Mouse (Mus musculus): ENCODE results near the gene Tob2. TPM values are rescaled to one million over a fixed set of nuclear protein-coding genes. Genes with fewer than 3 reads are reported as not detected.

Gene Tob2
- polyA plus RNA-seq, 1 experiment from 2014 or later: 14.3 TPM

DNA sequence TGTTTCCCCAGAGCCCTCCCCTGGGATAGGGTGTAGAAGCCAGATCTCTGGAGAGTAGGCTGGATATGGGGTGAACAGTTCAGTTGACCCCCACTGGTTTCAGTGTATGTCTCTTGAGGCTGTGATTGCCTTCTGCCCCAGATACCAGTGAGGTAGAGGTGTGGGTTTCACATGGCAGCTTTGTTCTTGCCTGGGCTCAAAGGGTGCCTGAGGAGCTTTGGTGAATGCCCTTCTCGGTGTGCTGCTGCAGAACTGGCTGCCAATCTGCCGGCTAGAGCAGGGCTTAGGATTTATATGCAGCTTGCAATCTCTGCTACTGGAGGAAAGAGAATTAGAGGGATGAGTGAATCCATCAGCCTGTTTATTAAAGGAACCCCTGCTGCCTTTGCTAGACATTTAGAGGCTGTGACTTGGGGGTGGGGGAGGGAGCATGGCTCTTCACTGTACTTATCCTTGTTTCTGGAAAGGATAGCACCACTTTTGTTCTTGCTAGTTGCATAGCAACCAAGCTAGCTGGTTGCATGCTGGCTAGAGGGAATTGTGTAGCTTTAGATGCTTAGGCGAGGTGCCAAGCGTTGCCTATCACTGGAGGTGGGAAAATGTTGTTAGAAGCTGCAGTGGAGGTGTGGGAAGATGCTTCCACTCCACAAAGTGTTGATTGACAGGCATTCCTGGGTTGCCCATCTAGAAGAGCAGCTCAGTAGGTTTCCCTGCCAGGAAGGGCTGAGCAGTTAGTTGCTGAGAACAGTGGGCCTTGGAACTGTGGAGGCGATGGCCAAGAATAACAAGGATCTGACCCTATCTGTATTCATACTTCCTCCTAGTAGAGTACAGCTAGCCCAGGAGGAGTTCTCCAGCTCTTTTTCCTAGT lies 21.2 kb upstream of the Tob2 start:
- Histone ChIP-seq H3K36me3 (ENCODE audit: inconsistent target) (no peaks in the 10 kb centered on the region), H3K27ac (no peak overlapping the region), H3K4me3 (ENCODE audit: inconsistent target) (no peak overlapping the region), H3K79me2 (ENCODE audit: inconsistent target) (peaks cover 100% of the 10 kb centered on the region)
- 98% methylated on average over 5 of the region's 5 CpGs for WGBS (ENCODE audit: missing documents)

DNA sequence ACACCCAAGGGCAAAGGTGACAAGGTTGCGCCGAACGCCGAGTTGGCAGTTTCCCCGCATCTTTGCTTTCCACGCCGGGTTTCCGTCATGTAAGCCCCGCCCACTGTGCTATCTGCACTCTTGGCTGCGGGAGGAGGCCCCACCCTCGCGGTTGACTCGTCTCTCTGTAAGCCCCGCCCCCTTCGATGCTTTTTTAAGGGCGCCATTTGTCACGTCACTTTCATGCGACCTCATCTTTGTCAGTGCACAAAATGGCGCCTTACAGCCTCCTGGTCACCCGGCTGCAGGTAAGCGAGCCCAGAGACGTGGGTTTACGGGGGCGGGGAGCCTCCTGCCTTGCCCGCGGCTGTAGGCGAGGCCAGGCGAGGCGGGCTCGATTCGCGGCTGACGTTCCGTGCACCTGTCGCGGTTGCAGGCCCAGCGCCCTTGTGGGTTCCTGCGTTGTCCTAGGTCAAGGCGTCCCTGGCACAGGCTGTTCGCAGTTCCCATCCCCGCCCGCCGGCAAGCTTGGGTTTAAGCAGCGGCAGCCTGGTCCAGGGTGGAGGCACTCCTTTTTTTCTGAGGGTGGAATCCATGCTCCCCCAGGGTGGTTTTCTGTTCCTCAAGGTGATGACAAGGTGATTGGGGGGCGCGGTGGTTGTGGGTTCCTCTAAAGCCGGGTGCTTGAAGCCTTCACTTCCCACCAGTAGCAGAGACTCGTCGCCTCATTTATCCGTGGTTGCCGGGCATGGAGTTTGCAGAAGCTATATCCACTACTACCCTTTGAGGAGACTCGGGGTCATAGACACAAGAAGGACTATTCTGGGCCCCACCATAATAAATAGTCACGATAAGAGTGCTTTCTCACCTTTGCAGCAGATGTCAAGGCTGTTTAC lies 13.9 kb upstream of the Tob2 start, which contains the start of gene Aco2:
Aco2 (plus strand) TSS at position 48 of the 875 bp plus-strand sequence.
- Histone ChIP-seq H3K36me3 (ENCODE audit: inconsistent target) (peaks cover 32% of the 10 kb centered on the region), H3K27ac (peak within 1 kb of the TSS; percentile 97), H3K79me2 (ENCODE audit: inconsistent target) (peaks cover 92% of the 10 kb centered on the region), H3K4me3 (ENCODE audit: inconsistent target) (peak within 1 kb of the TSS; percentile 98)
- WGBS (ENCODE audit: missing documents): under 1% methylated on average over 44 of the region's 53 CpGs

DNA sequence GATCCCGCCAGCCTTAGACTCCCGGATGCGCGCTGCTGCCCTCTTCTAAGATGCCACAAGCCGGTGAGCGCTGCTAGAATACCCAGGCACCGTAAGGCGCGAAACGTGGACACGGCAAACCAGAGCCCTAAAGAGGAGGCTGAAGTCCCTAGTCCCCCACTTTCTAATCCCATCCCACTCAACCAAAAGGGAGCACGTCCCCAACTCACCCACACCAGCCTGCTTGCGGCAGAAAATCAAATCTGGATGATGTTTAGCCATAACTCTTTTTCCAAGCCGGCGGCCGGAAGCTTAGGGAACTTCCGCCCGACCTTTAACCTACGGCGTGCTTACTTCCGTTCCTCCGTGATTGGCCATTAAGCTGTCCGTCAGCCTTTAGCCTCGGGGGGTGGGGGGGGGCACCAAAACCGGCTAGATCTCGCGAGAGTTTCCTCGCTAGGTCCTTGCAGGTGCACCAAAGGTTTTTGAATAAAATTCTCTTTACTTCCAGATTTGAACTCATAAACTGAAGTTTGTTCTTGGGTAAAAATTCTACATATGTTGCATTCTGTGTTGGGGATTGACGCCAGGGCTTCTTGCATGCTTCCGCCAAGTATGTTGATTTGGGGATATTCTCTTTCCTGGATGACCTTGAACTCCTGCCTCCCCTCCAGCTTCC lies 13.1 kb upstream of the Tob2 start, which contains the start of gene Phf5a:
Phf5a (minus strand) TSS at position 308 of the 658 bp plus-strand sequence.
- Histone ChIP-seq H3K79me2 (ENCODE audit: inconsistent target) (peaks cover 85% of the 10 kb centered on the region), H3K36me3 (ENCODE audit: inconsistent target) (peaks cover 40% of the 10 kb centered on the region), H3K27ac (peak within 1 kb of the TSS; percentile 97), H3K4me3 (ENCODE audit: inconsistent target) (peak within 1 kb of the TSS; percentile 98)
- under 1% methylated on average over 30 of the region's 30 CpGs for WGBS (ENCODE audit: missing documents)

DNA sequence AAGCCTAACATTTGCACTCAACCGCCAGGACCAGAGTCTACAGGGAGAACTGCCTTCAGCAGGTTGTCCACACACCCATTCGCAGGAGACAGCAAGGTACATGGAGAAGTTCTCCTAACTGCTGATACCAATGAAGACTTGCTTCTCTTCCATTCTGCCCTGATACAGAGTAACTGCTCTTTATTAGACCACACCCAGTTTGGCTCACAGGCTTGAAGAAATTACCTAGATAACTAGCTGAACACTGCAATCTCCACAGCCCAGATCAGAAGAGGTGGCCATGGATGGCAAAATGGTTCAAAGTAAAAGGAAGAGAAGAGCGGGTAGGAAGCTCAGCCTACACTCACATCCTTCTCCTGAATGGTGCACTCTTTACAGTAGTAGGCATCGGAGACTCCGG lies 11.4 kb upstream of the Tob2 start:
- 94% methylated on average over 5 of the region's 5 CpGs for WGBS (ENCODE audit: missing documents)
- no peak overlapping the region for H3K4me3 ChIP-seq (ENCODE audit: inconsistent target)
- peaks cover 56% of the 10 kb centered on the region for H3K36me3 ChIP-seq (ENCODE audit: inconsistent target)
- no peak overlapping the region for H3K27ac ChIP-seq
- peaks cover 67% of the 10 kb centered on the region for H3K79me2 ChIP-seq (ENCODE audit: inconsistent target)

DNA sequence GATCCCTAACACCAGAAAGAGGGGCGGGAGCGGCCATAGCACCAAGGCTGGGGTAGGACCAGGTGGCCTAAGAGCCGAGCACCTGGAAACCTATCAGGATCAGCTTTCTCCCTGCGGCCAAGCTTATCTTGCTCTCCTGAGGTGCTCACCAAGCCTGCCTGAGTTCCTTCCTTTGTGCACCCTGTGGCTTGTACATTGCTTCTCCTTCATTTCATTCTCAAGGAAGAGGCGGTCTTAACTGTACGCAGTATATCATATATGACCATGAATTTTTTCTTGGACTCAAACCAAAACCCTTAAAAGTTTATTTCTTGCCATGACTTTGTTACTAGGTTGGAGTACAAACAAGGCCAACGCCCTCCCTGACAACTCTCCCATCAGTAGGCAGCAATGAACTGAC lies 5.6 kb upstream of the Tob2 start:
- WGBS (ENCODE audit: missing documents): 98% methylated on average over 7 of the region's 7 CpGs
- Histone ChIP-seq H3K4me3 (ENCODE audit: inconsistent target) (no peak overlapping the region), H3K27ac (no peak overlapping the region), H3K36me3 (ENCODE audit: inconsistent target) (peaks cover 45% of the 10 kb centered on the region), H3K79me2 (ENCODE audit: inconsistent target) (peaks cover 16% of the 10 kb centered on the region; the same call in 1 of the 2 replicates)

DNA sequence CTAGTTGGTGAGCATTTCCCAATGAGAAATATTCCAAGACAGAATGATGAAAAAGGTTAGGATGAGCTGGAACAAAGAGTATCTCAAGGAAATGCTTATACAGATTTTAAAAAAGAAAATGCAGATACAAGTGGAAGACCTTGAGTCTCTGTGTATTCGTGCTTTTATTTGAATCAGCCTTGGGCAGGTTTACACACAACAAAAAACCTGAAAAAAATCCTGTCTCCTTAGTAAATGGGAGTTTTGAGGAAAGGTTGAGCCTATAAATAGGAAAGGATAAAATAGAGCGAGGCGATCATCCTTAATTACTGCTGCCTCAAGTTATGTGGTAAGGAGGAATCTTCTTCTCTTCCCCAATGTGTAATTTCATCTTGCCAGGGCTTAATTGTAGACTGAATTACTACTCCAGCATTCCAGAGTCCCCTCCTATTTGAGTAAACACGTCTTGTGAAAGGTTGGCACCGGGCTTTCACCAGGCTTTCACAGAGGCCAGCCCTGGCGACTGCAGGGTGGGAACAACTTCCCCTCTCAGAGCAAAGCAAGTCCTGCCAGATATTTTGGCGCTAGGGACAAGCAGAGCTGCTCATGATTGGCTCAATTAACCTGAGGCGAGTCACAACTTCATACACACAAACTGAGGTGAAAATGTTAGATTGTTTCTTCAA lies 2.0 kb upstream of the Tob2 start:
- peak overlapping the region; percentile 52 for H3K27ac ChIP-seq
- H3K36me3 ChIP-seq (ENCODE audit: inconsistent target): peaks cover 9% of the 10 kb centered on the region
- peaks cover 27% of the 10 kb centered on the region for H3K79me2 ChIP-seq (ENCODE audit: inconsistent target)
- WGBS (ENCODE audit: missing documents): 23% methylated on average over 8 of the region's 8 CpGs
- peak overlapping the region; percentile 93; the same call in 1 of the 2 replicates for H3K4me3 ChIP-seq (ENCODE audit: inconsistent target)

DNA sequence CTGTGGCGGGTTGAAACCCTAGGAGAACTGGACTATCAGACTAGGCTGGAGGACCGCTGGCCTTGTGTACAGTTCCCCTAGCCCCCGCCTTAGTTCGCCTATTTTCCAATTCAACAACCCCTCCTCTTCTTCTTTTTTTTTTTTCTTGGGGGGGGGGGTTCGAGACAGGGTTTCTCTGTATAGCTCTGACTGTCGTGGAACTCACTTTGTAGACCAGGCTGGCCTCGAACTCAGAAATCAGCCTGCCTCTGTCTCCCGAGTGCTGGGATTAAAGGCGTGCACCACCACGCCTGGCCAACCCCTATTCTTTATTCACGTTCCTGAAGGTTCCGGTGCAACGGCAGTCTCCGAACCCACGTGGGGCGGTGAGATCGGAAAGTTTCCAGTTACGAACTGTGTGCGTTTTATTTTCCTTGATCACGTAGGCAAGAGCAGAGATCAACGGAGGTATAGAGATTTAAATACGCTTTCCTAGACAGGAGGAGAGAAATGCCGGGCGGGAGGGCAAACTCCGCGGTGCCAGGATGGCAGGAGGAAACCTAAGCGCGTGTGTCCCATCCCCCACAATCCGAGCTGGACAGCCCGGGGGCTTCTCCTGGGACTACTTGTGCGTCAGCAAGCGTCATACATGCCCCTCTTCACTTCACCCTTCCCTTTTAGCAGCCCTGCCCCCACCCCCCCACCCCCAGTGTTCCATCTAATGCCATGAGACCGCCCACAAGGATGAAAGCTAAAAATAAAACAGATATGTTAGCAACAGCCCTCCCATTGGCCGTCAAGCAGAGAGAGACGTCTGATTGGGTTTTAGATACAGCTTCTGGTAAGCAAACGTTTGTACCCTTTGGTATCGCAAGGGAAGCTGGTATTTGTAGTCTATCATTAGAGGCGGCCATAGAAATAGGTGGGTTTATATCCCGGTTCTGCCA lies 997 bp upstream of the Tob2 start:
- peaks cover 6% of the 10 kb centered on the region; the same call in 1 of the 2 replicates for H3K36me3 ChIP-seq (ENCODE audit: inconsistent target)
- H3K27ac ChIP-seq: peak overlapping the region; percentile 93
- H3K4me3 ChIP-seq (ENCODE audit: inconsistent target): peak overlapping the region; percentile 93
- under 1% methylated on average over 38 of the region's 39 CpGs for WGBS (ENCODE audit: missing documents)
- peaks cover 37% of the 10 kb centered on the region for H3K79me2 ChIP-seq (ENCODE audit: inconsistent target)

DNA sequence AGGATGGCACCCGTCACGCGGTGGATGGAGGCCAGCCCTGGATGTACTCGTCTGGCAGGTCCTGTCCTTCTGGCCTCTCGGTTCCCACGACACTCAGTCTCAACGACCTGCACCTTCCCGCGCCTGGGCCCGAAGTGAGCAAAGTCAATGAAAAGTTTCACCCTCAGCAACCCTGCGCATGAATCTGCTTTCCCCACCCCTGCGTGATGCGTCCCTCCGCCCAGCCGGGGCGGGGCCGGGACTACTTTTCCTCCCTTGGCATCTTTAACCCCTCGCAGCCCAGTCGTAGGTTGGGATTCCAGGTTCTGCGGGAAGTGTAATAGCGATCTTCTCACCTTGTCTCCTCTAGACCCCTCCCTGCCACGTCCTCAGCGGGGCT lies 469 bp downstream of the Tob2 start:
- H3K4me3 ChIP-seq (ENCODE audit: inconsistent target): peak overlapping the region; percentile 93
- peaks cover 52% of the 10 kb centered on the region for H3K79me2 ChIP-seq (ENCODE audit: inconsistent target)
- 0% methylated on average over 23 of the region's 23 CpGs for WGBS (ENCODE audit: missing documents)
- H3K36me3 ChIP-seq (ENCODE audit: inconsistent target): peaks cover 15% of the 10 kb centered on the region; the same call in 1 of the 2 replicates
- peak overlapping the region; percentile 93 for H3K27ac ChIP-seq

DNA sequence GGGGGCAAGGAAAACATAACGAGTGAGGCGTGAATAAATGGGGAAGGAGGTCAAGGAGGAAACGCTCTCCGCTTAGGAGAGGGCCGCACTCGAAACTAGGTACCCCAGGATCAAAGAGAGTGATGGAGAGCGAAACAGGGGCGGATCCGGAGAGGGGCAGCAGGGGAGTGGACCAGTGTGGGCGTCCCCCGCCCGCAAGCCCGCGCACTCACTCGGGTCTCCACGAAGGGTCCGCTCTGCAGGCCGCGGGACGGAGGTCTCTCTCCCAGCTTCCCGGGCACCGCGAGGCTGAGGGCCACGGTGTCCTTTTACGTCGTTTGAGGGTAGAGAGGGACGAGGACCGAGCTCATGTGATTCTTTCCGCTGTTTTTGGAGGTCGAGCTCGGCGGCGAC lies 876 bp downstream of the Tob2 start:
- peaks cover 56% of the 10 kb centered on the region for H3K79me2 ChIP-seq (ENCODE audit: inconsistent target)
- peak overlapping the region; percentile 93 for H3K4me3 ChIP-seq (ENCODE audit: inconsistent target)
- WGBS (ENCODE audit: missing documents): 2% methylated on average over 33 of the region's 33 CpGs
- H3K36me3 ChIP-seq (ENCODE audit: inconsistent target): peaks cover 15% of the 10 kb centered on the region; the same call in 1 of the 2 replicates
- H3K27ac ChIP-seq: peak overlapping the region; percentile 93

DNA sequence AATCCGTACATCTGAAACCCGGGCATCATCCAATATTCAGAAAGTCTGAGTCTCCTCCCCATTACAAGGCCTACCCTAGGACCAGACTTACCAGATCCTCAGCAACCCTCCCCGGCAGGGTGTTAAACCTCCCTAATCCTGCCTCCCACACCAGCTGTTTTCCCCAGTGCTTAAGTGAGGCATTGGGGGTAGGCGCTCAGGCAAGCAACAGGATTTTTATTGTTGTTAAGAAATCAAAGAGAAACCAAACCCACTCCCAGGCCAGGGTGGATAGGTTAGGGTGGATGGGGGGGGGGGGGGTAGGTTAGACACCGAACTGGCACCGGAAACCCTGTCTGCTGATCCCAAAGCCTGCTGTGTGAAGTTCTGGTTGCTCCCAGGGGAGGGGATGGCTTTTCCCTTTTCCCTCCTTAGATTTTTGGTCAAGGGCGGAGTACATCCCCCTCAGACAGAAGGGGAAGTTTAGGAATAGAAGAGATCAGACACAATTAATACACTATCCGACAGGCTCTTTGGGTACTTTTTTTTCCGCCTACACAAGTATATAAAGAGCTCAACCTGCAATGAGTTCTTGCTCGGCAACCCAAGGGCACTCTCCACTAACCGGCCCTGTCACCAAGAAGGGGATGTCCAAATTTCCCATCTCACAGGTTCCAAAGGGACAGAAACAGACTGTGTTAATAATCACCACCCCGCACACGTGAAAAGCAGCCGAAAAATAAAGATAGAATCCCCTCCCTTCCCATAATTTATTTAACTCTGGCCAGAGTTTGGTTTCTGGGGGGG lies 1.5 kb downstream of the Tob2 start:
- WGBS (ENCODE audit: missing documents): under 1% methylated on average over 14 of the region's 14 CpGs

DNA sequence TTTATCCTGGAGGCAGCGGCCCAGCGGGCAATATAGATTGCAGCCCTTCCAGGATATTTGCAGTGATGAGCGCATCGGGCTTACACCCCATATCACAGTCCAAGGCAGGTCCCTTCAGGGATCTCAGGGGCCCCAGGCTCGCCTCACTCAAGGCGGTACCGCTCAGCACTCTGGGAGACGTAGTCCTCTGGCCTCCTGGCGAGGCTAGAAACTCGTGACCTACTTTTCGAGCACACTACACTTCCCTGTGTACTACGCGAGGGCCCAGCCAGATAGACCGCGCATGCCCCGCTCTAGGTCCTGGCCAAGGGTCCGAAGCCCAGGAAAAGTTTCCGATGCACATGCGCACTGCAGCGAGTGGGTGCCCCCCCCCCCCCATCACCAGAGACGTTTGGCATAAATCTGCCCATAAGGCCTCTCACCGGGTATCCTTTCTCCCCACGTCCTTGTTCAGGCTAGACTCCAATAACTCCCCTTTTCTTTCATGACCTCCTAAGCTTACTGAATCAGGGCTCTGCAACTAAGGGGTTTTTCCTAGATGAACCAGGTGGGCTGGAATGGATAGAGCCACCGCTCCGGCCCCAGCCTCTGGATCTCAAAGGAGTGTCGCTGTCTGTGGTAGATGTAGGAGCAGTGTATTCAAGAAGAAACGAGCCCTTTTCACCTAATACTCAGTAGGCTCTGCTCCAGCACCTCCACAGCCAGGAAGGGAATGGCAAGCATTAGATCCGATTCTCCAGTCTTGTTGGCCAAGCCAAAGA lies 2.4 kb downstream of the Tob2 start:
- WGBS (ENCODE audit: missing documents): under 1% methylated on average over 22 of the region's 28 CpGs
- H3K27ac ChIP-seq: peak overlapping the region; percentile 93
- H3K79me2 ChIP-seq (ENCODE audit: inconsistent target): peaks cover 71% of the 10 kb centered on the region
- H3K4me3 ChIP-seq (ENCODE audit: inconsistent target): peak overlapping the region; percentile 93
- H3K36me3 ChIP-seq (ENCODE audit: inconsistent target): peaks cover 15% of the 10 kb centered on the region; the same call in 1 of the 2 replicates

More for the DNA sequence above, 1.5 kb downstream of the Tob2 start:
- peaks cover 15% of the 10 kb centered on the region; the same call in 1 of the 2 replicates for H3K36me3 ChIP-seq (ENCODE audit: inconsistent target)
- H3K27ac ChIP-seq: peak overlapping the region; percentile 93
- H3K79me2 ChIP-seq (ENCODE audit: inconsistent target): peaks cover 62% of the 10 kb centered on the region
- peak overlapping the region; percentile 93 for H3K4me3 ChIP-seq (ENCODE audit: inconsistent target)

DNA sequence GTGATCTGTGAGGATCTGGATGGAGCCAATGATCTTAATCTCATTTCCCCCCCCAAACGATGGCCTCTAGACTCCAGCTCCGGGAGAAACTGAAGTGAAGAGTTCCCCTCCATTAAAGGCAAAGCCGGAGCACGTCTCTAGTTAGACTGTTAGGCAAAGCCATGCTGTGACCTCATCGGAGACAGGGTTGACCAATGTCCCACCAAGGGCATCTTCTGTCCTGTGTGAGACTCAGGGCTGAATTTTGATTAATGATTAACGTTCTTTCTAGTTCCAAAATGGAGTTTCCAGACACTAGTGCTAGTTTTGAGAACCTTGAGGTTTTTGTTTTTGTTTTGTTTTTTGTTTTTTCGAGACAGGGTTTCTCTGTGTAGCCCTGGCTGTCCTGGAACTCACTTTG lies 5.5 kb downstream of the Tob2 start:
- Histone ChIP-seq H3K27ac (no peak overlapping the region), H3K36me3 (ENCODE audit: inconsistent target) (peaks cover 41% of the 10 kb centered on the region), H3K79me2 (ENCODE audit: inconsistent target) (peaks cover 100% of the 10 kb centered on the region), H3K4me3 (ENCODE audit: inconsistent target) (no peak overlapping the region)
- WGBS (ENCODE audit: missing documents): 76% methylated on average over 7 of the region's 7 CpGs
